Mouse (Mus musculus) layer of hippocampus, postnatal 14 days (tissue): ENCODE measurements around the gene Fam222b. TPM values are rescaled to one million over a fixed set of nuclear protein-coding genes. Genes with fewer than 3 reads are reported as not detected.

ENCODE experiments used
- DNase-seq, 2 experiments: peaks; one replicate each; pipeline ENCODE4 v3.0.0; 2021 to 2022; ENCODE audit warnings: low spot score in 2 of 2, mixed read lengths in 1 of 2
- microRNA-seq, 2 experiments: library from miRNA; unstranded; fragments of <30 nt; microRNA quantifications; one replicate each; pipeline ENCODE4 v1.2.0; 2021
- total RNA-seq, 2 experiments: library from RNA; stranded (reverse); gene quantifications; 2 replicates each; pipeline ENCODE4 v1.2.3; 2021

Gene Fam222b
- total RNA-seq, 2 experiments from 2014 or later: 26.7 to 30.7 TPM

GRCm38 (mm10) chr11:78204287-78204686 is 109.8 kb downstream of the Fam222b start:
- DNase-seq: no peak

GRCm38 (mm10) chr11:78205361-78206206 is 111.1 kb downstream of the Fam222b start:
- no peak for DNase-seq

Small RNA genes within 50 kb of the gene (microRNA-seq; reads per million reads assigned to microRNA genes)
- gene Mir144 (9.6 to 50.9 reads per million in 2 experiments), gene Mir451a (0 reads per million in 2 experiments), gene Mir451b (0 reads per million in 2 experiments), gene Mir7653 (2.3 to 2.9 reads per million in 2 experiments)

Other genes with a start within 250 kb of the Fam222b start
- gene Pipox, start 200.6 kb upstream of the Fam222b start, total RNA-seq: 1 to 10 TPM in 1 of 2 experiments, under 1 TPM in 1; 0.88 to 1.4 TPM
- 100 to 1,000 TPM; 162 to 163 TPM for gene Sez6, start 163.9 kb upstream of the Fam222b start, total RNA-seq
- 10 to 100 TPM; 43.9 to 52.6 TPM for gene Phf12, start 111.9 kb upstream of the Fam222b start, total RNA-seq
- gene Dhrs13, start 62.4 kb upstream of the Fam222b start, total RNA-seq: 10 to 100 TPM; 11.2 to 11.3 TPM
- gene Flot2, start 56.7 kb upstream of the Fam222b start, total RNA-seq: 100 to 1,000 TPM; 109 to 122 TPM
- gene Eral1, start 14.3 kb upstream of the Fam222b start, total RNA-seq: 10 to 100 TPM; 19.7 to 20.8 TPM
- 10 to 100 TPM; 33.8 to 34.9 TPM for gene Traf4, start 70.9 kb downstream of the Fam222b start, total RNA-seq
- 1 to 10 TPM; 4.2 to 4.7 TPM for gene Nek8, start 82.0 kb downstream of the Fam222b start, total RNA-seq
- 10 to 100 TPM; 33.0 to 37.0 TPM for gene Tlcd1, start 82.1 kb downstream of the Fam222b start, total RNA-seq
- 100 to 1,000 TPM; 674 to 733 TPM for gene Rpl23a, start 88.9 kb downstream of the Fam222b start, total RNA-seq
- gene Rab34, start 93.8 kb downstream of the Fam222b start, total RNA-seq: 10 to 100 TPM; 34.1 to 40.0 TPM
- gene Proca1, start 98.7 kb downstream of the Fam222b start, total RNA-seq: 1 to 10 TPM; 6.7 to 6.9 TPM
- 10 to 100 TPM; 64.4 to 66.4 TPM for gene Sdf2, start 151.1 kb downstream of the Fam222b start, total RNA-seq
- 100 to 1,000 TPM; 102 to 112 TPM for gene Supt6, start 151.3 kb downstream of the Fam222b start, total RNA-seq
- gene 2610507B11Rik, start 167.1 kb downstream of the Fam222b start, total RNA-seq: 100 to 1,000 TPM; 210 TPM
- gene BC030499, start 196.2 kb downstream of the Fam222b start, total RNA-seq: 1 to 10 TPM; 1.4 to 2.6 TPM
- 1 to 10 TPM; 5.0 to 6.6 TPM for gene Spag5, start 206.9 kb downstream of the Fam222b start, total RNA-seq
- gene Aldoc, start 228.3 kb downstream of the Fam222b start, total RNA-seq: 100 to 1,000 TPM; 663 to 756 TPM
- gene Pigs, start 233.8 kb downstream of the Fam222b start, total RNA-seq: 10 to 100 TPM; 70.8 to 76.7 TPM
- 10 to 100 TPM; 27.6 to 32.2 TPM for gene Unc119, start 248.8 kb downstream of the Fam222b start, total RNA-seq